Mouse (Mus musculus): Measurements from ENCODE around the gene Pfn1. TPM values are rescaled to one million over a fixed set of nuclear protein-coding genes. Genes with fewer than 3 reads are reported as not detected.

Pfn1 gene
- polyA plus RNA-seq, 1 experiment: 479 TPM

- DNase-seq (ENCODE audit: low read depth): no peak
- peak; percentile 45; the same call in 1 of the 2 replicates for TF ChIP-seq CTCF (IDR thresholded peaks at IDR 0.05; ENCODE audit: borderline replicate concordance, extremely low read depth, insufficient read depth, insufficient read length)
- no peak for TF ChIP-seq POLR2A (IDR thresholded peaks at IDR 0.05; ENCODE audit: borderline replicate concordance, extremely low read depth, insufficient read depth, insufficient read length, poor library complexity, severe bottlenecking)
Measured at GRCm38 (mm10) chr11:70608381-70609066, 45.9 kb downstream of the Pfn1 start.

DNA sequence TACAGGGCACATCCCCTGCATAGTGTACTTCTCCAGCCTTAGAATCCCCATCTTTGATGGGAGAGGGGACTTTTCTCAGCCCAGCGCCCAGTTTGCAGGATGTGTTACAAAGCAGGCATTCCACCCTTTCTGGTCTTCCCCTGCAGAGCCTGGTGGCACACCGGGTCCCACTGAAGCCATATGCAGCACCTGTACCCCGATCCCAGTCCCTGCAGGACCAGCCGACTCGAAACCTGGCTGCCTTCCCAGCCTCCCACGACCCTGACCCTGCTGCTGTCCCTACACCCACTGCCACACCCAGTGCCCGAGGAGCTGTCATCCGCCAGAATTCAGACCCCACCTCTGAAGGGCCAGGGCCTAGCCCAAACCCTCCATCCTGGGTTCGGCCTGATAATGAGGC, 46.8 kb downstream of the Pfn1 start:
- no peak for DNase-seq (ENCODE audit: low read depth)
- TF ChIP-seq CTCF (IDR thresholded peaks at IDR 0.05; ENCODE audit: borderline replicate concordance, extremely low read depth, insufficient read depth, insufficient read length) (no peak), POLR2A (IDR thresholded peaks at IDR 0.05; ENCODE audit: borderline replicate concordance, extremely low read depth, insufficient read depth, insufficient read length, poor library complexity, severe bottlenecking) (no peak)

GRCm38 (mm10) chr11:70606717-70607116, 47.7 kb downstream of the Pfn1 start:
- TF ChIP-seq POLR2A (IDR thresholded peaks at IDR 0.05; ENCODE audit: borderline replicate concordance, extremely low read depth, insufficient read depth, insufficient read length, poor library complexity, severe bottlenecking) (no peak), CTCF (IDR thresholded peaks at IDR 0.05; ENCODE audit: borderline replicate concordance, extremely low read depth, insufficient read depth, insufficient read length) (no peak)
- no peak for DNase-seq (ENCODE audit: low read depth)

DNA sequence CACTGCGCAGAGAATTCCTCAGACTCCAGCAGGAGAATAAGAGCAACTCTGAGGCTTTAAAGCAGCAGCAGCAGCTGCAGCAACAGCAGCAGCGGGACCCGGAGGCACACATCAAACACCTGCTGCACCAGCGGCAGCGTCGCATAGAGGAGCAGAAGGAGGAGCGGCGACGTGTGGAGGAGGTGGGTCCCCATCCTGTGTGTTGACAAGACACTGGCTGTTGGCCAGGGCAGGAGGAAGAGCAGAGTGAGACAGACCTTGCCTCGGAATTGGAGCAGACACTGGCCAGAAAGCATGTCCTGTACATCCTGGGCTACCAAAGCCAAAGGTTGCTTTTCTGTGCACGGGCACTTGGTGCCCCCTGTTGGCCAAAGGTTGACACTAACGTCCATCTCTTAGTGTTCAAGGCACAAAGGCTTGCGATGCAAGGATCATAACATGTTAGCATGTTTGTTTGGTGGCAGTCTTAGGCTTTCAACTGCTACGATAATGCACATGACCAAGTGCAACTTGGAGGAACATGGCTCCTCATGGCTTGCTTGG, 49.3 kb downstream of the Pfn1 start:
- DNase-seq (ENCODE audit: low read depth): peak; percentile 79
- TF ChIP-seq POLR2A (IDR thresholded peaks at IDR 0.05; ENCODE audit: borderline replicate concordance, extremely low read depth, insufficient read depth, insufficient read length, poor library complexity, severe bottlenecking) (no peak), CTCF (IDR thresholded peaks at IDR 0.05; ENCODE audit: borderline replicate concordance, extremely low read depth, insufficient read depth, insufficient read length) (peak; percentile 91)

Other genes starting within 250 kb of the Pfn1 start
- gene Pelp1, start 244.6 kb downstream of the Pfn1 start, polyA plus RNA-seq (2012; rRNA removed): 31.2 and 34.2 TPM in 2 replicates
- 68.7 and 86.1 TPM in 2 replicates for gene Arrb2, start 222.0 kb downstream of the Pfn1 start, polyA plus RNA-seq (2012; rRNA removed)
- 28.1 and 31.8 TPM in 2 replicates for gene Med11, start 202.7 kb downstream of the Pfn1 start, polyA plus RNA-seq (2012; rRNA removed)
- 0.93 and 1.4 TPM in 2 replicates for gene Zmynd15, start 195.2 kb downstream of the Pfn1 start, polyA plus RNA-seq (2012; rRNA removed)
- gene Cxcl16, start 194.7 kb downstream of the Pfn1 start, polyA plus RNA-seq (2012; rRNA removed): 3.1 and 3.5 TPM in 2 replicates
- 1.6 and 2.3 TPM in 2 replicates for gene Tm4sf5, start 149.4 kb downstream of the Pfn1 start, polyA plus RNA-seq (2012; rRNA removed)
- 0.14 and 0.15 TPM in 2 replicates for gene Vmo1, start 140.0 kb downstream of the Pfn1 start, polyA plus RNA-seq (2012; rRNA removed)
- gene Gltpd2, start 135.4 kb downstream of the Pfn1 start, polyA plus RNA-seq (2012; rRNA removed): 0.09 TPM in 1 of 2 replicates, not detected in the other
- 405 and 560 TPM in 2 replicates for gene Psmb6, start 129.3 kb downstream of the Pfn1 start, polyA plus RNA-seq (2012; rRNA removed)
- not detected in 2 replicates for gene Gm40193, start 121.7 kb downstream of the Pfn1 start, polyA plus RNA-seq (2012; rRNA removed)
- 18.9 and 19.9 TPM in 2 replicates for gene Pld2, start 114.6 kb downstream of the Pfn1 start, polyA plus RNA-seq (2012; rRNA removed)
- 94.3 and 99.5 TPM in 2 replicates for gene Mink1, start 91.8 kb downstream of the Pfn1 start, polyA plus RNA-seq (2012; rRNA removed)
- gene 4930544D05Rik, start 38.8 kb downstream of the Pfn1 start, polyA plus RNA-seq (2012; rRNA removed): not detected in 2 replicates
- gene Chrne, start 35.4 kb downstream of the Pfn1 start, polyA plus RNA-seq (2012; rRNA removed): 0.16 TPM in 1 of 2 replicates, not detected in the other
- gene Gp1ba, start 15.5 kb downstream of the Pfn1 start, polyA plus RNA-seq (2012; rRNA removed): 0.06 and 0.30 TPM in 2 replicates
- 91.1 and 127 TPM in 2 replicates for gene Rnf167, start 7.4 kb downstream of the Pfn1 start, polyA plus RNA-seq (2012; rRNA removed)
- 129 and 149 TPM in 2 replicates for gene Slc25a11, start 7.2 kb downstream of the Pfn1 start, polyA plus RNA-seq (2012; rRNA removed)
- gene Eno3, start 2.6 kb upstream of the Pfn1 start, polyA plus RNA-seq (2012; rRNA removed): 23.0 and 24.1 TPM in 2 replicates
- gene Spag7, start 14.8 kb upstream of the Pfn1 start, polyA plus RNA-seq (2012; rRNA removed): 56.3 and 76.0 TPM in 2 replicates
- gene Camta2, start 33.5 kb upstream of the Pfn1 start, polyA plus RNA-seq (2012; rRNA removed): 17.7 and 25.2 TPM in 2 replicates
- 0.61 and 0.72 TPM in 2 replicates for gene Inca1, start 45.5 kb upstream of the Pfn1 start, polyA plus RNA-seq (2012; rRNA removed)
- 15.7 and 23.0 TPM in 2 replicates for gene Kif1c, start 45.9 kb upstream of the Pfn1 start, polyA plus RNA-seq (2012; rRNA removed)
- 5.8 and 7.7 TPM in 2 replicates for gene Zfp3, start 109.6 kb upstream of the Pfn1 start, polyA plus RNA-seq (2012; rRNA removed)
- not detected in 2 replicates for gene Scimp, start 157.9 kb upstream of the Pfn1 start, polyA plus RNA-seq (2012; rRNA removed)
- gene Rabep1, start 190.1 kb upstream of the Pfn1 start, polyA plus RNA-seq (2012; rRNA removed): 20.3 and 33.9 TPM in 2 replicates

Measured in brain, embryonic 14.5 days (tissue).